Mouse (Mus musculus): ENCODE measurements around the gene Mnd1.

DNA sequence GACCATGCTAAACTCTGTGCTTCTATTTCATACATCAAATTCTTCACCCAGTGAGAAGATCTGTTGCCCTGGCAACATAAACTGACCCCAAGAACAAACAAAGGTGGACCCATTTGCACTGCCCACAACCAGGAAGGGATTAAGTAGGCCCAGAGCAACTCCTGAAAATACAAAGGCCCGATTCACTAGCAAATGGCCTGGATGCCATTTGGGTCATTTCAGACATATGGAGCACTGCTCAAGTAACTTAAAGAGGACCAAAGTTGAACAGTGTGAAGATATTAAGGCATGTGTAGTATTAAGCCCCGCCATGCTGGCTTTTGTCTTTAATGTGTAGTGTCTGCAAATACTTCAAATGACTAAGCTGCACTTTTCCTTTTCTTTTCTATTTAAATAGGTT, 68.7 kb downstream of the Mnd1 start:
- no peak for TF ChIP-seq POLR2A (IDR thresholded peaks at IDR 0.05; ENCODE audit: control insufficient read depth, low read depth, low read length)
- no peak for TF ChIP-seq CTCF (IDR thresholded peaks at IDR 0.05; ENCODE audit: control insufficient read depth, insufficient read depth, insufficient replicate concordance, low read depth, low read length)

Measured in testis, adult 2 months (tissue).